Mouse (Mus musculus) heart, postnatal 25 days (tissue): ENCODE measurements at regions not wholly inside any gene's neighbourhood (a gene's known extent, or its start where the extent isn't known, plus 50 kb on each side); places are given as distances from the start of the nearest gene placed in this dataset.

Source experiments
- DNase-seq: peaks from one replicate; pipeline ENCODE4 v3.0.0; 2022; ENCODE audit warnings: low spot score
- intact Hi-C: fragments of 180-260 bp; cut with DNase I; formaldehyde crosslinking; loops from one replicate; pipeline ENCODE4 v1.15.1; 2025

DNA sequence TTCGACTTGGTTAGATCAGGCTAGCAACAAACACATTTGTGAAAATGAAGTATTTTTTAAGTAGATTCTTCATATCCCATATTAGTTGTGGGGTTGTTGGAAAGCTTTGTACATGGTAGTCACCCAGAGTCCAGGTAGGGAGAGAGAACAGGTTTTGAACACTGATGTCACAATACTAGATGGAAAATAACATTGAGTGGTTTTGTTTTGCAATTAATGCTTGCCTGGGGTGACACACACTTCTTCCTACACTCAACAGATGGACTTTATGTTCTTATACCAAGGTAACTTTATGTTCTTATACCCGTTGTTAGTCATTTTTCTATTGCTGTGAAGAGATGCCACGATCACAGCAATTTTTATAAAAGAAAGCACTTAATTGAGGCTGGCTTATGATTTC, 134.2 kb upstream of the Fam241a start:
- intact Hi-C loops, result no loop called here
- no peak for DNase-seq

DNA sequence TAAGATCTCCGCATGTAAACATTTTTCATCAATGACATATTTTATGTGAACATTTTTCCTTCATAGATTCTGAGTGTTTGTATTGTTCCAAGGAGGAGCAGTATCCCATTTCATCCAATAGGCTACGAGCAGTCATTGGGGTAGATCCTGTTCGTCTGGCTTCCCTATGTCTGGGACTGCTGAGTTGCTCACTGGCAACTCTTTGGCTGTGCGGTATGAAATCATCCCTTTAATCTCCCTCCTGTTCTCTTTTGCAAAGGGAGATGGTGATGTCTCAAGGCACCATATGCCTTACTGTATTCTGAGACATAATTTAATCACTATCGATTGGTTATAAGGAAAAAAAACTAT, 133.4 kb upstream of the Fam241a start:
- no peak for DNase-seq
- intact Hi-C loops, result no loop called here

DNA sequence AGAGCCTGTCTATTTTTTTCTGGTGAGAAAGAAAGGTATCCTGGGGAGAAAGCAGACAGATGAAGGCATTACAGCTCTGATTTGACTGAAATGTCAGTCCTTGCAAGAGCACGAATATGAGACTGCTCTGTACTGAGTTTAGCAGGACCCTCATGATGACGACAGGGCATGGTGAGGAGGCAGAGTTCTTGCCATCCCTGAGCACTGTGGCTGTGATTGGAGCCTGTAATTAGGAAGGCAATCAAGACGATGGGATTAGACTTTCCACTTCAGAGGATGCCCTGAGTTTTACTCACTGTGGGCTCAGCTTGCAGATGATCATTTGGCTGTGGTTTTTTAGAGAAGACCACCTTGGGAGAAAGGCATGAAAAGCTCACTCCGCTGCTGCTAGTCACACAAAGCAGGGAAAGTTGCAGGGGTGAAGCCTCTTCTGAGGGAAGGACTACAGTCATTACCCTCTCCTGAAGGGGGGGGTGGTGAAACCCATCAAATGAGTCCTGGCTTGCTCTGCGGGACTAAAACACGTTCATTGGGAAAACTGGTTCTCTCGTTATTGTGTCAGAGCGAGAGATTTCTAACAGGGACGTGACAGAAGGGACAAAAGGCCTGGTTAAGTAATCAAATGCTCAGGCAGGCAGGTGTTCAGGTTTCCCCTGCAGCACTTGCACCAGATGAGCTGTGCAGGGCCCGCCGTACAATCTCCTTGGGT, 132.9 kb upstream of the Fam241a start:
- intact Hi-C loops, result no loop called here
- DNase-seq, result no peak

DNA sequence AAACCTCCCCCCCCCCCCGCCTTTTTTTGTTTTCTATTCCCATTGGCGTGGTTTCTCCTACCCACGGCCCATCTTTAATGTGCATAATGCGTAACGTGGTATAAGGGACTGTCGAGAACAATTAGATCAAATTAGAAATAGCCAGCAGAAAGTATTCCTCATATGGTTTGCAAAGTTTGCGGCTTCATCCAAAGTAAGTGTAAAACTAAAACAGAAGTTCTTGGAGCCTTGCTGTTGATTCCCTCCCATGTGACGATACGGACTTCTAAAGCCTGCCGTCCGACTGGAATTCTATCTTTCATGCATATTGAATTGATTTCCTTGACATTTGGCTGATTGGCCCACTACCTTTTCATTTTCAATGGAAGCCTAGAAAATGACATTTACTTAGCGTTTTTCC, 128.7 kb upstream of the Fam241a start:
- DNase-seq, result no peak
- intact Hi-C loops, result no loop called here

DNA sequence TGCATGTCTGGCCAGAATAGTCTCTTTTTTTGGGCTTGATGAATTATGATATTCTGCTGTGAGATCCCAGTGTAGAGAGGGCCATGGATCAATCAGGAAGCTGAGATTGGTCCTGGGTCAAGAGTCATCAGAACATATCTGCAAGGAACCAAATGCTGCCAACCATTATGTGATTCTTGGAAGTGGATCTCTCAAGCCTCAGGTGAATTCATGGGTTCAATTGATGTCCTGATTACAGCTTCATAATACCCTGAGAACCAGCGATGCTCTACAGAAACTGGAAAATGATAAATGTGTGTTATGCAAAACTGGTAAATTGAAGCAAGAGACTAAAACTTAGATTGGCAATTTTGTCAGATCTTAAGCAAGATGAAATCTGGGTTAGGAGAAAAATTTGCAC, 118.8 kb upstream of the Fam241a start:
- DNase-seq, result no peak
- intact Hi-C loops, result no loop called here

DNA sequence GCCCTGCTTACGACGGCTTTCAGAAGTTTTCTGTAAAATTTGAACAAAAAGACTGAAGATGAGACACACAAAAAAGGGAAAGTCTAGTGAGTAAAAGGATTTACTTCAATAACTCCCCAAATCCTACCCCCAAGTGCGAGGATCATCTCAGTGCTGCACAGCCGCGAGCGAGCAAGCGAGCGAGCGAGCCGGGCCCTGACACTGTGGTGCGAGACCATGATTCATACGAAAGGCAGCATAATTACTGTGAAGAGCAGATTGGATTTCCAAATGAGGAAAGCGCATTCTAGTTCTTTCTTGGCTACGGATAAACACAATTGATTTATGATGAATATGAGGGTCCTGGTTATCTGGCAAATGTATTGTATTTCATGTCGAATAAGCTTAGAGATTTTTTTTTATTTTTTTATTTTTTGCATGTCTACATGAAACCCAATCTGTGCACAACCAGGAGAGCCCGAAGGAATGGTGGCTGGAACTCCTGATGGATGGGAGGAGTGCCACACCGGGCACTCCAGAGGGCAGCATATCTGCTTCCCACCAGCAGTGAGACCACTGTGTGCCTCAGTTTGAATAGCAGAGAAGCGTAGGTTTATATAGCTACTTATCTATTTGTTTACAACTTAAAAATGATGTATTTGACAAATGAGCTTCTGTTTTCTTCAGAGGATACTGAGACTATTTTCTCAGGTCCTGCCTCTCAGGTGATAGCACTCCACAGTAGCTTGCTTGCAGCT, 106.9 kb upstream of the Fam241a start:
- intact Hi-C loops, result loop anchor here (2.0 kb wide), 1 partner anchor 334 kb away; no protein-coding TSS in a partner anchor
- DNase-seq, result no peak

DNA sequence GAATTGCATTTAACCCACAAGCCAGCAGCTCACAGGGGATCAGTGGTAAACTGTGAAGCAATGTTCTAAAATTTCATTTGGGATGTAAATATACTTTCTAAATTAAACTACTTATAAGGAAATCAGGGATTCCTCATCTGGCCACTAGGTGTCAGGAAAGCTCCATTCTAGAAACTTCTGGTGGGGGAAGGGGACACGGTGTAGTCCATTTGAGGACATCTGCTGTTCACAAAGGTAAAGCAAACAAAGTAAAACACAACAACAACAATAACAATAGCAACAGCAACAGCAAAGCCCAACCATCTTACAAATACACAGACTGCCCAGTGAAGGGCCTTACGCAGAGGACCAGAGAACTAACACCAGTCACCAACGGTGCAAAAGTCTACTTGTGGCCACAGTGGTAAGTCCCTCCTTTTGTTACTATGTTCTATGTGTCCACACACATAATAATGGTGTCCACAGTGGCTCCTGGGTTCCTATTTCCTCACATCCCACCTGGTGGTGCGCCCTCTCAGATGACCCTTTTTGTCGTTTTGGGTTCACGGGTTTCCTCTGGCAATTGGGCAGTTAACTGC, 105.9 kb upstream of the Fam241a start:
- intact Hi-C loops, result loop anchor here (2.0 kb wide), 1 partner anchor 335 kb away; no protein-coding TSS in a partner anchor
- DNase-seq, result no peak

DNA sequence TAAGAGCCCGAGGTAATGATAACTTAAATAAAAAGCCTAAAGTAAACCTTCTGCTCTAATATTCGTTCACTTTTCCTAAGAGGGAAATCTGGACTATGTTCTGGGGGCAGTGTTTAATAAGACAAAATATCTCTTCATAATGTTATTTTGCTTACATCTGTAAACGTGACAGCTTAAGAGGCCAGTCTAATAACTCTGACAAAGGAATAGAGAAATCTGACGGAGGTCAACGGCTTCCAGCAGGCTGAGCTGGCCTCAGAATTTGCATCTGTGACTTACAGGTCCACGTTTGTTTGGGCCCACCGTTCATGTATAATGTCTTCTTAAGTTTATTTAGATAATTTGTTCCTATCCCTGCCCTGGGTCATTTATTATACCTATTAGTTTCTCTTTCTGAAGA, 99.6 kb upstream of the Fam241a start:
- intact Hi-C loops, result no loop called here
- no peak for DNase-seq

DNA sequence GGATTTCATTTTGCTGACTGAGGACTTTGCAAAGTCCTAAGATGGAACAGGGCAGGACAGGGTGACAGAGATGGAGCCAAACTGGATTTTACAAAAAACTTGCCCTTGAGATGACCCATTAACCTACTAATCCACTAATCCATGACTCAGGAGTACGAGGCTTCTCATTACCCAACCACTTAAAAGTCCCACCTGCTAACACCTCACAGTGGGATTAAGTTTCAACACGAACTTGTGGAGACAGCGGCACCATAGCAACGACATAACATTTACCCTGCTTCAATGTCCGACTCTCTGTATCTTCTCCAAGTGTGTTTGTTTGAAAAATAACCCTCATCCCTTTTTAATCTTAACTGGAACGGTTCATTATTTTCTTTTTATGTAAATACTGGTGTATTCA, 91.5 kb upstream of the Fam241a start:
- intact Hi-C loops, result no loop called here
- DNase-seq, result no peak

DNA sequence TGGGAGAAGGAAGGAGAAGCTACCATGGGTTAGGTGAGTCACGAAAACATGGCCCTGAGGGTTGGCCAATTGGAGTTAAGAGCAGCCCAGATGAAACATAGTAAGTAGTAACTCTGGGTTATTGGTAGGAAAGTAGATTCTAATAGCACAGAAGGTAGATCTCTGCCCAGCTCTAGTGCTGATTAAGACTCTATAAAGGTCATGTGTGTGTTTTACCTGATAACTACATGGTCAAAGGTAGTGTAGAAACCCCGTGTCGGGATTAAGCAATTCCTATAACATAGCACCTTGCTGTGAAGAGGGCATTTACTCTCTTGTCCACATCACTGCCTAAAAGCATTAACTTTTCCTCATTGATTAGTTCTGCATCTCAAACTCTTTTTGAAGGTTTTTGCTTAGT, 89.0 kb upstream of the Fam241a start:
- intact Hi-C loops, result no loop called here
- DNase-seq, result no peak

DNA sequence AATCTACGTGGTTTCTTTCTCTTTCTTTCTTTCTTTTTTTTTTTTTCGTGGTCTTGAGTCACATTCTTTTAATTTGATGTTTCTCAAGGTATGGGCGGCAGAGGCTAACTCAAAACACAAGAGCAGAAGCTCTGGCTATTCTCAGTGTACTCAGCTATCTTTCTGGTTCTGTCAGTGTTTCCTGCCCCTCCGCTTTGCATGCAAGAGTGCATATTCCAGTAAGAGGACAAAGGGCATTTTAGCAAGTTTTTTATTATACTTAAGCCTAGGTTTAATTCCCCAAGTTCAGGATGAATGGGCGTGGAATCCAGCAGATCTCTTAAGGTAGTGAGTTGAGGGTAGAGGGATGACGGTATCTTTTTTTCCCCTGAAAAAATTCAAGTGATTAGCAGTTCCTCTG, 81.1 kb upstream of the Fam241a start:
- intact Hi-C loops, result no loop called here
- no peak for DNase-seq

DNA sequence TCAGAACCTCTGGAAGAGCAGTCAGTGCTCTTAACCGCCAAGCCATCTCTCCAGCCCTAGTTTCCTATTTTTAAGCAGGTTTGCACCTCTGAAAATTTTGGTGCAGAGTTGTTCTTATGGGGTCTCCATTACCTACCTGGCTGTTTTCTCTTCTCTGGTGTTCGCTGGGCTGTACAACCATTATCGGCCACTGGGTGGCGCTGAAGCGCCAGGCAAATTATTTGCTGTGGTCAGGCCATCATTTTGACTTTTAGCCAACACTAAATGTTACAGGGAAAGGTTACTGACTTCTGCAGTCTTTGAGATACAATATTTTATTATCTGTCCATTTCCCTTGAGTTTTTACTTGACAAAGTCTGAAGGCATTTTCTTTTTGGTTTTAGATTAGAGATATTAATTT, 74.8 kb upstream of the Fam241a start:
- intact Hi-C loops, result no loop called here
- DNase-seq, result no peak

DNA sequence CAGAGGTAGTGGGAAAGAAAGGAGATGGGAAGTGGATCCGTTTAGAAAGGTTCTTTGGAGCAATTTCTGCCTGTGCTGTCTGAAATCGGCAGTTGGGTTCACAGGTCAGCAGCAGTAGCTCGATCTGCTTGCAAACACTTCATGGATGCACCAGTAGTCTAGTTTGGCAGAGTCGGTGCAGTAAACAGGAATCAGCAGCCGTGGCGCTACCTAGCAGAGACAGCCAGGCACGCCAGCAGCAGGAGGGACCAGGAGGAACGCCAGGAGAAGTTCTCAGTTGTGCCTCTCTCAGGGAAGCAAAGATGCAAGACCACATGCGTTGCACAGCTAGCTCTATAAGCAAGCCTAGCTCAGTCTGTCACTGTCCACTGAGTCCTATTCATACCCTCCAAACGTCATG, 71.0 kb upstream of the Fam241a start:
- no peak for DNase-seq
- intact Hi-C loops, result no loop called here

DNA sequence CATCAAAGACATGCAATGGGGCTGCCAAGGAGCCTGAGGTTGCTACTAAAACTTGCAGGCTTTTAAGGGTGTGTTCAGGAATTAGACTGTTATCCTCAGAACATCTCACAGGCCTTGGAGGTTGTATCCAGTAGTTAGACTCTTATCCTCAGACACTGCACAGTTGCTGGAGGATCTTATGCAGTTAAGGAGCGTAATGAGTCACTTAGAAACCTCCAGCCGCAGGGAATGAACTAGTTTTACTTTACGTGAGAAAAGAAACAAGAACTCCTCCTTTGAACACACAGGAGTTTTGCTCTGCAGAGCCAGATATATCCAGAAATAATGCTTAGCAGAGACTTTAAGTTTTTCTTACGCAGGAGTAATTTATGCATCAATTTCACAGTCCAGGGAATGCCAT, 70.1 kb upstream of the Fam241a start:
- intact Hi-C loops, result no loop called here

DNA sequence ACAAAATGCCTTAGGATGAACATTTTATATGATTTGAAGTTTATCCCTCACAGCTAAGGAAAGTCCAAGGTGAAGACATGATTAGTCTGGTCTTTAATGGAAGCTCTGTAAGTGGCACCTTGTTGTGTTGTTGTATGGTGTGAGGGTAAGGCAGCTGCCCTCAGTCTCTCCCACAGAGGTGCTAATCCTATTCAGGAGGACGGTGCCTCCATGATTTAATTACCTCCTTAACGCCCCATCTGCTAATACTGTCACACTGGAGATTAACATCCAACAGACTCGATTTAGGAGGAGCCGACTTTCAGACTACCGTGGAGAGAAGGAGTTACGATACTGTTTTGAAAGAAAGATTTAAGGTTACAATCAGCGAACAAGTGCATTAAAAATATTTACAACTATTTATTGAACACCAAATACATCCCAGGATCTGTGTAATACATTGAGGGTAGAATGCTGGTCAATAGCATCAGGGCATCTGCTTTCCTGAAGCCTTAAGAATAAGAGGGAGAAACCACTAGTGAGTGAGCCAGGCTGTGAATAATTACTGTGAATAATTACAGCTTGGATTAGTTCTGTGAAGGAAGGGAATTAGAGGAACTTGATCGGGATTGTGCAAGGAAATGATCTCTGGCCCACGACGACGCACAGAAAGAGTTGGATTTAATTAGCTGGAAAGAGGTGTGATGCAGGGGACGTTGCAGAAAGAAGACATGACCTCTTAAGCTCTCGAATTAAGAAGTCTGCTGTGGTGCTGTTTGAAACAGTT, 63.0 kb upstream of the Fam241a start:
- DNase-seq, result no peak
- intact Hi-C loops, result no loop called here

More for the DNA sequence above, 70.1 kb upstream of the Fam241a start:
- DNase-seq, result no peak

DNA sequence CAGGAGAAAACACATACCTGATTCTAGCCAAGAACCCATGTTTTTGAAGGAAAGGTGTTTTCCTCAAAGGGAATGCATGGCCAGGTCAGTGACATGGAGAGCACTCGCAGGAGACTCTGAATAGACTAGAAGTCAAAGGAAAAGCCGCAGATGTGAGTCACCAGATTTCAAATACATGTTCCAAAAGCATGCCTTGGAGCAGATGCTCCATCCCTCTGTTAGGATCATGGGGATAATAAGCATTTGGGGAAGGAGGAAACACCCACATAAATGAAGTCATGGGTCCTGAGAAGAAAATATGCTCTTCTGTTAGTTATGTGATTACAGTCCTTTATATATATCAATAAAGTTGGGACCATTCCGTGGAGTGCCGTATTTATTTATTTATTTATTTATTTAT, 58.7 kb upstream of the Fam241a start:
- no peak for DNase-seq

DNA sequence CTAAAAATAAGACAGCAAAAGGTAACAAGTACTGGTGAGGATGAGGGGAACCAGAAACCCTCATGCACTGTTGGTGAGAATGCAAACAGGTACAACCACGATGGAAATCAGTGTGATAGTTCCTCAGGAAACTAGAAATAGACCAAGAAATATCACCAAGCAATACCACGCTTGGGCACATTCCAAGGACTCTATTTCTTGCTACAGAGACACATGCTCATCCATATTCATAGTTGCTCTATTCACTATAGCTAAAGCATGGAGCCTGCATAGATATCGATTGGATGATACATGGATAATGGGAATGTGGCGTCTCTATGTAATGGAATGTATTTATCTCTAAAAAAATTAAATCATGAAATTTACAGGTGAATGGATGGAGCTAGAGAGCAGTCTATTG, 57.5 kb upstream of the Fam241a start:
- intact Hi-C loops, result no loop called here
- DNase-seq, result no peak

More for the DNA sequence above, 58.7 kb upstream of the Fam241a start:
- intact Hi-C loops, result no loop called here

DNA sequence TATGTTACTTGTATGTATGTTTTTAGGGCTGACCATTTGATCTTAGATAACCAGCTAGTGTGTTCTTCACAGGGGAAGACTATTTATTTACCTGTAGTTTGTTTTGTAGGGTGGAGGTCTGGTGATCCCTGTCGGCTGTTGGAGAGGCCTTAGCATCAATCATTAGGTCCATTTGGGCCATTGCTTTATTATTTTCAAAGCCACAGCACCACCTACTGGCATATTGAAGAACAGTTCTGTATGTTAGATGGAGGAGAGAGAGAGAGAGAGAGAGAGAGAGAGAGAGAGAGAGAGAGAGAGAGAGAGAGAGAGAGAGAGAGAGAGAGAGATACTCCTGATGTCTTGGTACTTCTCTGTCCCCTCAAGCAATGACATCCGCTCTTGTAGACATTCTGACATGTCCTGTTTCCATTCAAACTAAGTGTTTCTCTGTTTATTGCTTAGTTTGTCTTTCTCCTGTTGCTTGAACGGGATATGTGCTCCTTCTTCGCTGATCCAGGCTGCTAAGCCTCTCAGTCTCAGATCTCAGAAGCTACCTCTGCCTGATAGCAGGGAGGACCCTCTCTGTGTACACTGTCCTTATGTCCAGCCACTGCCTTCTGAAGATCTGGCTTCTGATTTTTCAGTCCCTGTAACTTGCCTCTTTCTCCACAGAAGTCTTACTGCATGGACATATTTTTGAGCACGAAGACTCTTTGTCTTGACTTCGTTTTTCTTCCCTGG, 52.9 kb upstream of the Fam241a start:
- intact Hi-C loops, result loop anchor here (1.0 to 2.0 kb wide), 2 partner anchors 96 to 324 kb away; no protein-coding TSS in a partner anchor

DNA sequence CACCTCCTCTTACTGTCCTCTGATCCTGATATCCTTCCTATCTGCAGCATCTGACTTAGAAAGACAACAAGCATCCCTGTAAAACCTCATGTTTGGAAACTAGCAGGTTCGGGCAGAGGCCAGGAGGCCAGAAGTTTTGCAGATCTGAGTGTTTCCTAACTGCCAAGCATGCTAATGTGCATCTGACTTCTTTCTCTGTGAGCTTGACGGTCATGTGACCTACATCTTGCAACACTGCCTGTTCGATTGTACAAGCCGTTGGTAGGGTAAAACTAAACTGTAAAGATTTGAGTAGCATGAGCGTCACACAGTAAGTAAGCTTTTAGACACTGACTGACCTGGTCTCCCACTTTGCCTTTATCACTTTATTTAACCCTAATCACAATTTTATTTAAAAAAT, 52.2 kb upstream of the Fam241a start:
- intact Hi-C loops, result loop anchor here (2.0 kb wide), 1 partner anchor 324 kb away; no protein-coding TSS in a partner anchor
- no peak for DNase-seq

More for the DNA sequence above, 52.9 kb upstream of the Fam241a start:
- no peak for DNase-seq
